Mouse (Mus musculus) heart, adult 2 months (tissue): ENCODE measurements at regions not wholly inside any gene's neighbourhood (a gene's known extent, or its start where the extent isn't known, plus 50 kb on each side); places are given as distances from the start of the nearest gene placed in this dataset.

Experiments used
- DNase-seq, 2 experiments: peaks; one replicate each; pipeline ENCODE4 v3.0.0; 2021
- H3K27ac ChIP-seq: fragments of 200-600 bp; 2 replicates; pipeline ENCODE4 v1.8.1; 2022
- H3K27me3 ChIP-seq: fragments of 200-500 bp; 2 replicates; pipeline ENCODE4 v1.6.1; 2012; ENCODE audit warnings: mild to moderate bottlenecking, low read length, inconsistent platforms, mixed read lengths; ENCODE audit not compliant: control insufficient read depth, insufficient read depth
- H3K36me3 ChIP-seq: fragments of 200-500 bp; 2 replicates; pipeline ENCODE4 v1.6.1; 2012; ENCODE audit warnings: low read length, inconsistent platforms; ENCODE audit not compliant: control insufficient read depth, insufficient read depth
- H3K4me1 ChIP-seq: fragments of 200-500 bp; 2 replicates; pipeline ENCODE4 v1.6.1; 2011; ENCODE audit warnings: low read length; ENCODE audit not compliant: control insufficient read depth, insufficient read depth
- H3K4me3 ChIP-seq: fragments of 200-600 bp; 2 replicates; pipeline ENCODE4 v1.8.1; 2022
- H3K79me2 ChIP-seq: fragments of 200-500 bp; replicated peaks from 2 replicates; pipeline ENCODE4 v1.6.1; 2012; ENCODE audit warnings: mild to moderate bottlenecking, inconsistent platforms, low read length, moderate library complexity, mixed read lengths; ENCODE audit not compliant: control insufficient read depth, insufficient read depth
- H3K9ac ChIP-seq: fragments of 200-500 bp; 2 replicates; pipeline ENCODE4 v1.6.1; 2012; ENCODE audit warnings: low read depth, mild to moderate bottlenecking, control low read depth, inconsistent platforms, low read length, mixed read lengths
- CTCF ChIP-seq: fragments of 200-600 bp; IDR thresholded peaks from 2 replicates; pipeline ENCODE4 v1.8.1; 2022; ENCODE audit warnings: antibody characterized with exemption, mild to moderate bottlenecking, moderate library complexity
- EP300 ChIP-seq: fragments of 200-500 bp; IDR thresholded peaks from 2 replicates; pipeline ENCODE4 v1.6.1; 2011; ENCODE audit warnings: low read depth, low read length, control low read depth; ENCODE audit not compliant: insufficient read depth
- POLR2A ChIP-seq: fragments of 200-500 bp; IDR thresholded peaks from 2 replicates; pipeline ENCODE4 v1.6.1; 2011; ENCODE audit warnings: mild to moderate bottlenecking, low read depth, low read length, control low read depth; ENCODE audit not compliant: insufficient read depth
- WGBS: fragments of 180-500 bp; shearing (Covaris S2); methylation state at CpG from one replicate; pipeline ENCODE4 v1.1.7; 2018; 5-methylcytosine and 5-hydroxymethylcytosine counted together
- intact Hi-C: fragments of 180-260 bp; cut with DNase I; formaldehyde crosslinking; loops from one replicate; pipeline ENCODE4 v1.15.1; 2025

- no peaks in the 10 kb centered on the region for H3K36me3 ChIP-seq
- DNase-seq: no peak
- H3K9ac ChIP-seq: no peak overlapping the region
- no peaks in the 10 kb centered on the region for H3K27me3 ChIP-seq
- H3K4me3 ChIP-seq: no peak overlapping the region
- TF ChIP-seq CTCF (no peak), POLR2A (no peak), EP300 (no peak)
- H3K4me1 ChIP-seq: no peaks in the 10 kb centered on the region
- intact Hi-C loops: no loop called here
- no peaks in the 10 kb centered on the region for H3K79me2 ChIP-seq
- 93% methylated on average over 2 of the region's 2 CpGs for WGBS
- no peak overlapping the region for H3K27ac ChIP-seq
Observed at GRCm38 (mm10) chr6:50734701-50735100, 80.5 kb upstream of the Npvf start.

- Histone ChIP-seq H3K27ac (no peak overlapping the region), H3K36me3 (no peaks in the 10 kb centered on the region), H3K9ac (no peak overlapping the region), H3K79me2 (no peaks in the 10 kb centered on the region), H3K27me3 (no peaks in the 10 kb centered on the region), H3K4me3 (no peak overlapping the region), H3K4me1 (no peaks in the 10 kb centered on the region)
- 61% methylated on average over 2 of the region's 2 CpGs for WGBS
- no peak for DNase-seq
- intact Hi-C loops: no loop called here
- no peak for TF ChIP-seq CTCF
- TF ChIP-seq EP300: no peak
- TF ChIP-seq POLR2A: no peak
Observed at GRCm38 (mm10) chr6:50735825-50736224, 81.6 kb upstream of the Npvf start.

- intact Hi-C loops: no loop called here
- TF ChIP-seq EP300 (no peak), CTCF (no peak), POLR2A (no peak)
- Histone ChIP-seq H3K36me3 (no peaks in the 10 kb centered on the region), H3K27me3 (no peaks in the 10 kb centered on the region), H3K4me1 (no peaks in the 10 kb centered on the region), H3K79me2 (no peaks in the 10 kb centered on the region), H3K4me3 (no peak overlapping the region), H3K9ac (no peak overlapping the region), H3K27ac (no peak overlapping the region)
- DNase-seq: no peak
- 46% methylated on average over 4 of the region's 4 CpGs for whole genome bisulfite sequencing
Observed at GRCm38 (mm10) chr6:50742009-50742408, 87.8 kb upstream of the Npvf start.

GRCm38 (mm10) chr6:50744462-50745166, 90.4 kb upstream of the Npvf start:
- H3K79me2 ChIP-seq: no peaks in the 10 kb centered on the region
- no peaks in the 10 kb centered on the region for H3K4me1 ChIP-seq
- H3K36me3 ChIP-seq: no peaks in the 10 kb centered on the region
- WGBS: 40% methylated on average over 6 of the region's 6 CpGs
- intact Hi-C loops: no loop called here
- no peak overlapping the region for H3K9ac ChIP-seq
- no peak for TF ChIP-seq EP300
- TF ChIP-seq POLR2A: no peak
- TF ChIP-seq CTCF: no peak
- no peak overlapping the region for H3K27ac ChIP-seq
- H3K4me3 ChIP-seq: no peak overlapping the region
- no peaks in the 10 kb centered on the region for H3K27me3 ChIP-seq
- no peak for DNase-seq

GRCm38 (mm10) chr6:50753151-50753550, 98.9 kb upstream of the Npvf start:
- TF ChIP-seq POLR2A: no peak
- TF ChIP-seq EP300: no peak
- TF ChIP-seq CTCF: no peak
- Histone ChIP-seq H3K4me1 (no peaks in the 10 kb centered on the region), H3K4me3 (no peak overlapping the region), H3K79me2 (no peaks in the 10 kb centered on the region), H3K27ac (no peak overlapping the region), H3K36me3 (no peaks in the 10 kb centered on the region), H3K27me3 (no peaks in the 10 kb centered on the region), H3K9ac (no peak overlapping the region)
- WGBS: 63% methylated on average over 7 of the region's 7 CpGs
- DNase-seq: no peak
- intact Hi-C loops: no loop called here

- 88% methylated on average over 12 of the region's 12 CpGs for WGBS
- intact Hi-C loops: no loop called here
Observed at GRCm38 (mm10) chr6:50754786-50755185, 100.5 kb upstream of the Npvf start.

GRCm38 (mm10) chr6:50760367-50760766, 106.1 kb upstream of the Npvf start:
- intact Hi-C loops: no loop called here
- Histone ChIP-seq H3K4me3 (no peak overlapping the region), H3K27ac (no peak overlapping the region), H3K27me3 (no peaks in the 10 kb centered on the region), H3K79me2 (no peaks in the 10 kb centered on the region), H3K4me1 (no peaks in the 10 kb centered on the region), H3K9ac (no peak overlapping the region), H3K36me3 (no peaks in the 10 kb centered on the region)
- no peak for DNase-seq
- TF ChIP-seq CTCF (no peak), POLR2A (no peak), EP300 (no peak)
- 43% methylated on average over 6 of the region's 6 CpGs for WGBS

More at GRCm38 (mm10) chr6:50754786-50755185, 100.5 kb upstream of the Npvf start:
- Histone ChIP-seq H3K27me3 (no peaks in the 10 kb centered on the region), H3K27ac (no peak overlapping the region), H3K79me2 (no peaks in the 10 kb centered on the region), H3K36me3 (no peaks in the 10 kb centered on the region), H3K9ac (no peak overlapping the region), H3K4me3 (no peak overlapping the region), H3K4me1 (no peaks in the 10 kb centered on the region)
- TF ChIP-seq POLR2A (no peak), EP300 (no peak), CTCF (no peak)
- DNase-seq: no peak
